Mouse (Mus musculus) lung, postnatal 0 days (tissue): ENCODE data around the gene Fam181b. TPM values are rescaled to one million over a fixed set of nuclear protein-coding genes. Genes with fewer than 3 reads are reported as not detected.

Source experiments
- ATAC-seq: fragments of 200-750 bp; cut with Nextera tagmentation; 2 replicates; pipeline ENCODE4 v1.8.0; 2017; ENCODE audit warnings: moderate library complexity
- DNase-seq: peaks from one replicate; pipeline ENCODE4 v3.0.0-alpha.2; 2016; ENCODE audit warnings: low spot score
- H3K27ac ChIP-seq: fragments of 300-500 bp; sonication (generic); 2 replicates; pipeline ENCODE4 v1.5.1; 2014; ENCODE audit warnings: antibody characterized with exemption, mild to moderate bottlenecking, low read length, mixed read lengths
- H3K27me3 ChIP-seq: fragments of 300-500 bp; sonication (generic); replicated peaks from 2 replicates; pipeline ENCODE4 v1.6.1; 2014; ENCODE audit warnings: low read length, mixed read lengths; ENCODE audit not compliant: insufficient read depth
- H3K36me3 ChIP-seq: fragments of 300-500 bp; sonication (generic); 2 replicates; pipeline ENCODE4 v1.6.1; 2014; ENCODE audit warnings: low read length, mixed read lengths; ENCODE audit not compliant: insufficient read depth
- H3K4me1 ChIP-seq: fragments of 300-500 bp; sonication (generic); 2 replicates; pipeline ENCODE4 v1.6.1; 2014; ENCODE audit warnings: antibody characterized with exemption, low read depth, low read length, mixed read lengths; ENCODE audit not compliant: insufficient read depth
- H3K4me2 ChIP-seq: fragments of 300-500 bp; sonication (generic); replicated peaks from 2 replicates; pipeline ENCODE4 v1.6.1; 2014; ENCODE audit warnings: low read depth, mild to moderate bottlenecking, low read length, moderate library complexity, mixed read lengths
- H3K4me3 ChIP-seq: fragments of 300-500 bp; sonication (generic); 2 replicates; pipeline ENCODE4 v1.5.1; 2014; ENCODE audit warnings: low read depth, low read length
- H3K9ac ChIP-seq: fragments of 300-500 bp; sonication (generic); replicated peaks from 2 replicates; pipeline ENCODE4 v1.6.1; 2014; ENCODE audit warnings: low read depth, mild to moderate bottlenecking
- H3K9me3 ChIP-seq: fragments of 300-500 bp; sonication (generic); 2 replicates; pipeline ENCODE4 v1.6.1; 2016; ENCODE audit warnings: low read length, mixed read lengths
- CTCF ChIP-seq: IDR thresholded peaks from 2 replicates; pipeline ENCODE4 v1.5.1; 2016; ENCODE audit warnings: antibody characterized with exemption, mild to moderate bottlenecking
- EP300 ChIP-seq: IDR thresholded peaks from 2 replicates; pipeline ENCODE4 v1.6.1; 2016; ENCODE audit warnings: antibody characterized with exemption, mild to moderate bottlenecking, control low read depth
- WGBS: fragments of 180-500 bp; shearing (Covaris S2); extraction: QIAGEN DNeasy Blood & Tissue Kit; methylation state at CpG from one replicate; pipeline ENCODE4 v1.1.7; 2014; 5-methylcytosine and 5-hydroxymethylcytosine counted together
- polyA plus RNA-seq: library from polyadenylated mRNA; unstranded; fragments of >200 nt; fragmentation: Nextera tagmentation; extraction: Ambion mirVana; gene quantifications from 2 replicates; pipeline ENCODE4 v1.2.1, GENCODE M21; 2015

The Fam181b gene
- polyA plus RNA-seq, 1 experiment from 2014 or later, result 6.6 TPM

GRCm38 (mm10) chr7:93117561-93117960, 37.9 kb downstream of the Fam181b start:
- H3K4me2 ChIP-seq, result no peak overlapping the region

GRCm38 (mm10) chr7:93123936-93124335, 44.3 kb downstream of the Fam181b start:
- DNase-seq (no peak), ATAC-seq (no peak)
- WGBS, result 62% methylated on average over 1 of the region's 1 CpGs
- TF ChIP-seq EP300 (no peak), CTCF (peak; percentile 44)
- H3K4me2 ChIP-seq, result no peak overlapping the region
- no peak overlapping the region for H3K9ac ChIP-seq
- H3K4me3 ChIP-seq, result no peak overlapping the region
- H3K4me1 ChIP-seq, result no peaks in the 10 kb centered on the region
- no peaks in the 10 kb centered on the region for H3K9me3 ChIP-seq
- no peaks in the 10 kb centered on the region for H3K27me3 ChIP-seq
- H3K36me3 ChIP-seq, result no peaks in the 10 kb centered on the region
- no peak overlapping the region for H3K27ac ChIP-seq

More at GRCm38 (mm10) chr7:93117561-93117960, 37.9 kb downstream of the Fam181b start:
- Histone ChIP-seq H3K9me3 (no peaks in the 10 kb centered on the region), H3K36me3 (no peaks in the 10 kb centered on the region), H3K4me1 (no peaks in the 10 kb centered on the region), H3K9ac (no peak overlapping the region), H3K27ac (no peak overlapping the region), H3K27me3 (no peaks in the 10 kb centered on the region), H3K4me3 (no peak overlapping the region)
- TF ChIP-seq CTCF (no peak), EP300 (no peak)
- WGBS, result 45% methylated on average over 1 of the region's 1 CpGs
- DNase-seq (no peak), ATAC-seq (no peak)

Other genes with a start within 250 kb of the Fam181b start
- 1.1 and 1.5 TPM in 2 replicates for gene Ddias, start 205.6 kb upstream of the Fam181b start, polyA plus RNA-seq
- 30.0 and 34.9 TPM in 2 replicates for gene Prcp, start 205.4 kb upstream of the Fam181b start, polyA plus RNA-seq